ENCODE assay signal across 9 mouse cellular contexts in the genomic region with DNA sequence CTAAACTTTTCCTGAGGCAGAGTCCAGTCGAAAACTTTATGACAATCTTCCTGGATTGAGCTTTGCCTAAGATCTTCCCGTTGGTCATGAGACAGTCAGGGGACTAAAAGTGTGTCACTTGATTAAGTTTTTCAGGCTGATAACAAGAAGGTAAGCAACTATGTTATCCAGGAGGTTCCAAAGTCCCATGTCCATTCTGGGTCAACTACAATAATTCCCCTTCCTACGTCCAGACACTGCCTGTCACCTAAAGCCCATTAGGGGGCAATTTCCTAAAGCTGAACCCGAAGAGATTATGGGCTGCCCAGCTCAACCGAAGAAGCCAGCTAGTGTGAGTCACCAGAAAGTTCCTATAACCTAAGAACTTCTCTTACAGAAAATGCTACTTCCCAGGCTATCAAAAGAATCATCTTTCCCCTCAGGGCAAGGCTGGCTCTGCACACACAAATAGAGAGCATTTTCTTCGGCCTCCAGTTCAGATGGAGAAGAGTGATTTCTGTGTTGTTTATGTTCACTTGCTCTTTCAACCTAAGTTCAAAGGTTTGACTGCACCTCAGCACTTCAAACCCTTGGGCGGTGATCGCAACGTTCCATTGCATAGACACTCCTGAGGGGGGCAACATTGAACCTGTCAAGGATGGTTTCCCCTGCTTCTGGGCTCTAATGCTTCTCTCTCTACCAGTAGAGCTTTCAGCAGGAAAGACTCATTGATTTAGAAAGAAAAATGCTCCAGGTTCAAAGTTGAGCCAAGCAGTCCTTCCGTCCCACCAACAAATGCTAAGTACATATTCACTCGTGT.
A peak's percentile ranks its signal among the peaks of the same experiment; 100 is the strongest.
DNase-seq lines count a peak whose midpoint lies in the region; ATAC-seq lines count a peak whose summit lies in the region.
"Had no signal": no experiment of that assay in that cellular context is flagged by ENCODE, and none has a peak within 500 bp of the region (broad histone marks: within the 10 kb centered on the region; RNA-seq: fewer than 3 reads in every experiment).

No protein-coding gene starts in this region.

- no peak overlapping the region for H3K27ac ChIP-seq in kidney, embryonic 15.5 days
- H3K27ac ChIP-seq: liver, embryonic 13.5 days had no signal

- peaks cover 5% of the 10 kb centered on the region; the same call in 1 of the 2 replicates for H3K4me1 ChIP-seq in kidney, embryonic 15.5 days

- no peaks in the 10 kb centered on the region for H3K36me3 ChIP-seq in kidney, embryonic 15.5 days
- H3K36me3 ChIP-seq: liver, embryonic 13.5 days had no signal

- H3K9ac ChIP-seq in kidney, embryonic 15.5 days = no peak overlapping the region
- H3K9ac ChIP-seq: liver, embryonic 13.5 days had no signal

- no peaks in the 10 kb centered on the region for H3K9me3 ChIP-seq in kidney, embryonic 15.5 days (replicated peaks)
- H3K9me3 ChIP-seq: liver, embryonic 13.5 days had no signal

- no peak overlapping the region for H3K4me3 ChIP-seq in kidney, embryonic 15.5 days (replicated peaks)
- H3K4me3 ChIP-seq: liver, embryonic 13.5 days had no signal

- H3K4me2 ChIP-seq in kidney, embryonic 15.5 days = no peak overlapping the region
- H3K4me2 ChIP-seq: liver, embryonic 13.5 days had no signal

- 27% methylated on average over 11 of the region's 11 CpGs for WGBS in kidney, embryonic 15.5 days

- DNase-seq in cerebellum, postnatal 4 days (ENCODE audit: low spot score in 2 of 2) = no peak
- DNase-seq in right cerebral cortex, adult 2 months (ENCODE audit: low spot score in 2 of 2) = peak; percentile 21 to 33
- no peak for DNase-seq in right cerebral cortex, postnatal 4 days
- DNase-seq in embryo, embryonic 11 days = peak; percentile 58
- DNase-seq in natural killer cell, adult 2 months (ENCODE audit: low spot score in 2 of 2) = no peak
- DNase-seq: liver, embryonic 13.5 days had no signal

- ATAC-seq in cerebellum, adult (ENCODE audit: insufficient number of reproducible peaks, low FRiP score, low TSS enrichment) = peak; percentile 83
- ATAC-seq in kidney, embryonic 15.5 days (replicated peaks; ENCODE audit: low FRiP score) = peak; percentile 87
- ATAC-seq in megakaryocyte progenitor cell, adult 5-6 weeks (replicated peaks; ENCODE audit: poor library complexity) = peak; percentile 85

- no peaks in the 10 kb centered on the region for H3K27me3 ChIP-seq in kidney, embryonic 15.5 days
- H3K27me3 ChIP-seq: liver, embryonic 13.5 days had no signal

Comparison
In these comparisons a context has a peak if more than half of its experiments do, and no peak if none do; other contexts are left out.
1. DNase-seq: peak in right cerebral cortex, adult 2 months (2 of 2) and embryo, embryonic 11 days (single experiment); none in cerebellum, postnatal 4 days (0 of 2), right cerebral cortex, postnatal 4 days (single experiment) and natural killer cell, adult 2 months (0 of 2).
2. Peak in every context shown above with its lines, with median percentiles within 50 percentile points of each other: ATAC-seq.